Mouse (Mus musculus) lung, embryonic 16.5 days (tissue): Measurements from ENCODE around the gene Cidec. TPM values are rescaled to one million over a fixed set of nuclear protein-coding genes. Genes with fewer than 3 reads are reported as not detected.

ENCODE experiments used
- ATAC-seq: fragments of 200-750 bp; cut with Nextera tagmentation; 2 replicates; pipeline ENCODE4 v1.8.0; 2017; ENCODE audit warnings: low read depth, mild to moderate bottlenecking, moderate library complexity
- H3K27ac ChIP-seq: fragments of 300-500 bp; sonication (generic); 2 replicates; pipeline ENCODE4 v1.5.1; 2014; ENCODE audit warnings: mild to moderate bottlenecking, control low read depth, low read length
- H3K27me3 ChIP-seq: fragments of 300-500 bp; sonication (generic); 2 replicates; pipeline ENCODE4 v1.6.1; 2014; ENCODE audit warnings: low read depth, low read length, mixed read lengths; ENCODE audit not compliant: control insufficient read depth, insufficient read depth
- H3K36me3 ChIP-seq: fragments of 300-500 bp; sonication (generic); 2 replicates; pipeline ENCODE4 v1.6.1; 2014; ENCODE audit warnings: low read length; ENCODE audit not compliant: control insufficient read depth, insufficient read depth
- H3K4me1 ChIP-seq: fragments of 300-500 bp; sonication (generic); replicated peaks from 2 replicates; pipeline ENCODE4 v1.6.1; 2014; ENCODE audit warnings: low read length, mixed read lengths; ENCODE audit not compliant: control insufficient read depth, insufficient read depth
- H3K4me2 ChIP-seq: fragments of 300-500 bp; sonication (generic); 2 replicates; pipeline ENCODE4 v1.6.1; 2014; ENCODE audit warnings: low read depth, low read length, control low read depth
- H3K4me3 ChIP-seq: fragments of 300-500 bp; sonication (generic); 2 replicates; pipeline ENCODE4 v1.5.1; 2014; ENCODE audit warnings: mild to moderate bottlenecking, low read length, control low read depth
- H3K9ac ChIP-seq: fragments of 300-500 bp; sonication (generic); 2 replicates; pipeline ENCODE4 v1.6.1; 2014; ENCODE audit warnings: low read length, control low read depth
- H3K9me3 ChIP-seq: fragments of 300-500 bp; sonication (generic); 2 replicates; pipeline ENCODE4 v1.6.1; 2016; ENCODE audit warnings: low read length; ENCODE audit not compliant: control insufficient read depth
- WGBS: fragments of 180-500 bp; shearing (Covaris S2); extraction: QIAGEN DNeasy Blood & Tissue Kit; methylation state at CpG from one replicate; pipeline ENCODE4 v1.1.7; 2014; 5-methylcytosine and 5-hydroxymethylcytosine counted together
- polyA plus RNA-seq: library from polyadenylated mRNA; unstranded; fragments of >200 nt; fragmentation: Nextera tagmentation; extraction: Ambion mirVana; gene quantifications from 2 replicates; pipeline ENCODE4 v1.2.1, GENCODE M21; 2015

The Cidec gene
- polyA plus RNA-seq, 1 experiment from 2014 or later = 0.49 TPM

DNA sequence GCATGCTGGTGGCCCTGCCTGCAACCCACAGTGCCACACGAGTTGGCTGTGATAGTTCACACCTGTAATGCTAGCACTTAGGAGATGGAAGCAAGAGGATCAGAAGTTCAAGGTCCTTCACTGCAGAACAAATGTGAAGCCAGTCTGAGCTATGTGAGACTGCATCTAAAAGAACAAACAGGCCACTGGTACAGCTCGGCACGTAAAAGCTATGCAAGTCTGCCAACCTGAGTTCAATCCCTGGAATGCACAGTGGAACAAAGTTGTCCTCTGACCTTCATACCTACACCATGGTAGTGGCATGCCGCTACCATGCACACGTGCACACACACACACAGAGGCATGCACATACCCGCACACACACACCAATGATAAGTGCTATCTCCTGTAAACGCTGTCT, 11.4 kb downstream of the Cidec start:
- Histone ChIP-seq H3K4me2 (no peak overlapping the region), H3K27me3 (no peaks in the 10 kb centered on the region), H3K9me3 (no peaks in the 10 kb centered on the region), H3K4me3 (no peak overlapping the region), H3K36me3 (no peaks in the 10 kb centered on the region), H3K4me1 (peaks cover 4% of the 10 kb centered on the region; the same call in 1 of the 2 replicates), H3K27ac (no peak overlapping the region), H3K9ac (no peak overlapping the region)
- 80% methylated on average over 7 of the region's 7 CpGs for WGBS
- no peak for ATAC-seq

DNA sequence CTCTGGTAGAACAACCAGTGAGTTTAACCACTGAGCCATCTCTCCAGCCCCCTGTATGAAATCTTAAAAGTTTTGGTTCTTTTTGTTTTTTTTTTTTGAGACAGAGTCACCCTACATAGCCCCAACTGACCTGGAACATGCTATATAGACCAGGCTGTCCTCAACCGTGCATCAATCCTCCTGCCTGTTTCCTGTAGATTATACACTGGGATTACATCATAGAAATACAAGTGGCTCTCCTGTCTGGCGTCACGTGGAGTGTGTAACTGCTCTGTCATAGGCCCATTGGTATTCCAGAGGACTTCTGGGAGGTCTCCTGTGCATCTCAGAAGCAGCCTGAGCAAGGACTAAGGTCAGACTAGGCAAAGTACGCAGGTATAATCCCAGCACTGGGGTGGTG, 12.6 kb downstream of the Cidec start:
- no peaks in the 10 kb centered on the region for H3K36me3 ChIP-seq
- no peak overlapping the region for H3K9ac ChIP-seq
- 58% methylated on average over 4 of the region's 4 CpGs for WGBS
- no peak overlapping the region for H3K27ac ChIP-seq
- no peak overlapping the region for H3K4me2 ChIP-seq
- H3K4me3 ChIP-seq = no peak overlapping the region
- peaks cover 11% of the 10 kb centered on the region for H3K4me1 ChIP-seq
- no peaks in the 10 kb centered on the region for H3K9me3 ChIP-seq
- no peak for ATAC-seq
- no peaks in the 10 kb centered on the region for H3K27me3 ChIP-seq

DNA sequence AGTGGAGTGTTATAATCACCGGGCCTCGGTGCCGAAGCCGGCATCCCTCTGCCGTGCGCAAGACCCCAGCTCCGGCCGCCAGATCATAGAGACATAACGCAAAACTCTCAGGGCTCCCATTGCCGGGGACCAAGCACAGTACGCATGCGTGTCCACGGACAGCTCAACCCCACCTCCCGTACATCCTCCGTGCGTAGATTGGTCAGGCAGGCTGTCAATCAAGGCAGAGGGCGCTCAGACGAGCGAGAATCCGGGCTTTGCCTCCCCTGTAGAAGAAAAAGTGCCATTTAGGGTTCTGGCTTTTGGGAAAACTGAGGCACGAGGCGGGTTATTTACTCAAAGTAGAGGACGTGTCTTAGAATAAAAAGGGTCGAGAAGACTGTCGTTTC, 16.4 kb downstream of the Cidec start, which contains the start of gene Rpusd3:
Rpusd3 (minus strand) TSS at position 142 of the 389 bp plus-strand sequence.
- peak; percentile 99 for ATAC-seq

DNA sequence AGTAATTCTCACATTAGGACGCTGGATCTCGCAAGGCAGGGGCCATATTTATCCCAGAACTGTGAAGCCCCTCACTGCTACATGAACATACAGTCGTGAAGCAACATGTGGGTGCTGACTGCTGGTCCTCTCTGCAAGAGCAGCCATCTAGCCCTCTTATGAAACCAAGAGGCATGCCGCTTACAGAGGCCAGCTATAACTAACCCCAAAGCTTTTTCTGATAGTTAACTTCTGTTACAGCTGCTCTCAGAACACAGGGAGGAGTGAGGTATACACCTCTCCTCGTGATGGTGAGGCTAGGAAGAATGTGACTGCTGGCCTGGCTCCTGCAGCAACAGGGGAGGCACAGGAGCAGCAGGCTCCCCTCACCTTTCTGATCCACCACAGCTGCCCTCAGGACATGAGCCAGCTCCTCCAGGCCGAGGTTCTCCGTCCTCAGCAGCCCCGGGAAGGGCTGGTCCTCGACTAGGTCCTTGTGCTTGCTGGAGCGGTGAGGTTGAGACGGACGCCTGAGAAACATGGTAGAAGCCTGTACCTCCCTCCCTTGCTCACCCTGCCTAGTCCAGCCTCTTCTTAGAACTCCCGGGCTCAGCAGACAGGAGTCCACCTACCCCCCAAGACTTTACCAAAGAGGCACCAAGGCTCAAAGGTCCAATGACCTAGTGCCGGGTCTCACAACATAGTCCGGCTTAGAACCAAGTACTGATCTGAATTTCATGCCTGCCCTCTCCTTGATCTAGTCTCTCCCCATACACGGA, 16.9 kb downstream of the Cidec start:
- peak overlapping the region; percentile 82 for H3K4me3 ChIP-seq
- H3K36me3 ChIP-seq = peaks cover 6% of the 10 kb centered on the region; the same call in 1 of the 2 replicates
- H3K9me3 ChIP-seq = no peaks in the 10 kb centered on the region
- peak overlapping the region; percentile 97 for H3K4me2 ChIP-seq
- H3K9ac ChIP-seq = peak overlapping the region; percentile 85
- 11% methylated on average over 16 of the region's 16 CpGs for WGBS
- peak; percentile 63 for ATAC-seq
- no peaks in the 10 kb centered on the region for H3K27me3 ChIP-seq
- H3K4me1 ChIP-seq = peaks cover 15% of the 10 kb centered on the region
- peak overlapping the region; percentile 31 for H3K27ac ChIP-seq

More for the DNA sequence above, 16.4 kb downstream of the Cidec start, which contains the start of gene Rpusd3:
- H3K9me3 ChIP-seq = no peaks in the 10 kb centered on the region
- peaks cover 6% of the 10 kb centered on the region; the same call in 1 of the 2 replicates for H3K36me3 ChIP-seq
- H3K27me3 ChIP-seq = no peaks in the 10 kb centered on the region
- H3K4me2 ChIP-seq = peak within 1 kb of the TSS; percentile 97
- peaks cover 15% of the 10 kb centered on the region for H3K4me1 ChIP-seq
- peak within 1 kb of the TSS; percentile 31 for H3K27ac ChIP-seq
- 0% methylated on average over 25 of the region's 25 CpGs for WGBS
- peak within 1 kb of the TSS; percentile 82 for H3K4me3 ChIP-seq
- H3K9ac ChIP-seq = peak within 1 kb of the TSS; percentile 85

DNA sequence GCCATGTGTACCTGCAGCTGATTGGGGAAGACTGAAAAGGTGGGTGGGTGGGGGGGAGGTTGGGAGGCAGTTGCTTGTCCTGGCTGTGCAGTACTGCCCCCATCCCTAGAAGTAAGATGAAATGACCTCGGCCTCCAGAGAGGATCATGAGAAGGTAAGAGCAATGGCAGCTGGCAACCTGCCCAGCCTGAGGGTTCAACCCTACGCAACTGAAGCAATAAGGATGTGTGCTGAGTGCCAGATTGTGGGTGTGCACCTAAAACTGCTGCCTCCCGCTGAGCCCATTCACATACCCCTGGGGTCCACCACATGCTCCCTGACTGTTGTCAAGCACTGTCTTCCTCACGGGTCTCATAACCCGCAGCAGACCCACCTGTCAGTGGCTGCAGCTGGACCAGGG, 19.1 kb downstream of the Cidec start:
- H3K4me2 ChIP-seq = no peak overlapping the region
- peaks cover 15% of the 10 kb centered on the region for H3K4me1 ChIP-seq
- H3K9ac ChIP-seq = no peak overlapping the region
- H3K36me3 ChIP-seq = peaks cover 6% of the 10 kb centered on the region; the same call in 1 of the 2 replicates
- H3K9me3 ChIP-seq = no peaks in the 10 kb centered on the region
- no peak overlapping the region for H3K27ac ChIP-seq
- H3K27me3 ChIP-seq = no peaks in the 10 kb centered on the region
- ATAC-seq = no peak
- H3K4me3 ChIP-seq = no peak overlapping the region
- WGBS = 57% methylated on average over 5 of the region's 5 CpGs

DNA sequence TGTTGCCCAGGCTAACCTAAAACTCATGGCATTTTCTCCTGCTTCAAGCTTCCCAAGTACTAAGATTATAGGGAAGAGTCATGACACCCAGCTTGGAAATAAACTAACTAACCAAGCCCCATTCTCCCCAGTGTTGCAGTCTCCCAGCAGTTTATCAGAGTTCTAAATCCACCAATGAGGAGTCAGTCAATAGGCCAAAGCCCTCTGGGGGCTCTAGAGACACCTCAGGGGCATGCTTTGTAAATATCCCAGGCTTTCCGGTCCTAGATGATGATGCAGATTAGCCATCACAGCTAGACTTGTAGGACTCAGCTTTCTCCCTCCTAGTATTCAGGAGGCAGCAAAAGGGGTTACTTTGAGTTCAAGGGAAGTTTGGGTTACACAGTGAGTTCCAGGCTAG, 25.6 kb downstream of the Cidec start:
- Histone ChIP-seq H3K4me3 (no peak overlapping the region), H3K4me2 (no peak overlapping the region), H3K36me3 (0 out of 2 replicates have a peak, but pooled peaks cover 1% of the 10 kb centered on the region), H3K4me1 (no peaks in the 10 kb centered on the region), H3K9me3 (0 out of 2 replicates have a peak, but pooled peaks cover 2% of the 10 kb centered on the region), H3K9ac (no peak overlapping the region), H3K27ac (no peak overlapping the region), H3K27me3 (no peaks in the 10 kb centered on the region)
- WGBS = 38% methylated on average over 1 of the region's 1 CpGs
- ATAC-seq = no peak

DNA sequence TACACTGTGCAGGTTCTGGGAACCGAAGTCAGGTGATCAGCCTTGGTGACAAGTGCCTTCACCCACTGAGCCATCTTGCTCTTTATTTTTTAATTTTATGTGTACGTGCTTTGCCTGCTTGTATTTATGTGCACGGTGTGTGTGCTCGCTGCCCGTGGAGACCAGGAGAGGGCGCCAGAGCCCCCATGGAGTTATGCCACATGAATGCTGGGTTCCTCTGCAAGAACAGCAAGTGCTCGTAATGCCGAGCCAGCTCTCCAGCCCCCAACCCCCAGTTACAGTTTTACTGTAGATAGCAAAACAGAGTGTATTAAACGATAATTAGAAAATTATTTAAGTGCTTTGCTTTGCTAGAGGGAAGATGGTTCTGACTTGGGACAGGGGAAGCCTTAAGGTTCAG, 28.9 kb downstream of the Cidec start:
- Histone ChIP-seq H3K9me3 (0 out of 2 replicates have a peak, but pooled peaks cover 2% of the 10 kb centered on the region), H3K9ac (no peak overlapping the region), H3K4me1 (no peaks in the 10 kb centered on the region), H3K4me3 (no peak overlapping the region), H3K4me2 (no peak overlapping the region), H3K27ac (no peak overlapping the region), H3K27me3 (no peaks in the 10 kb centered on the region), H3K36me3 (no peaks in the 10 kb centered on the region)
- no peak for ATAC-seq
- WGBS = 73% methylated on average over 9 of the region's 9 CpGs

DNA sequence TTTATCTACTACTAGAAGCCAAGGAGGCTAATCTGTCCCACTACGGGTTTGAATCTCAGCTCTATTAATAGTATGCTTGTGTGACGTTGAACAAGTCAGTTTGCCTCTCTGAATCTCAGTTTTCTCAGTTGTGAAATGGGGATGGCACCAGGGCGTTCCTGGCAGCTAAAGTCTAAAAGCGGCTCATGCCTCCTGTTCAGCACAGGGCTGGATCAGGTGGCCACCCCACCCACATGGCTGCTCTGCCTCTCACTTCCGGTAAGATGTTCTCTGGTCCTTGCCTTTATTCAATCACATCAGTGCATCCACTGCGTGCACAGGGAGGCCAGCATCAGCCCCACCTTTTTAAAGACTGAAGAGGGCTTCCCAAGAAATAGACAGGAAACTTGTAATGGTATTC, 30.1 kb downstream of the Cidec start:
- no peak overlapping the region for H3K9ac ChIP-seq
- no peak overlapping the region for H3K4me2 ChIP-seq
- H3K36me3 ChIP-seq = no peaks in the 10 kb centered on the region
- H3K4me1 ChIP-seq = no peaks in the 10 kb centered on the region
- WGBS = 79% methylated on average over 6 of the region's 6 CpGs
- no peak for ATAC-seq
- H3K4me3 ChIP-seq = no peak overlapping the region
- 0 out of 2 replicates have a peak, but pooled peaks cover 2% of the 10 kb centered on the region for H3K9me3 ChIP-seq
- H3K27me3 ChIP-seq = no peaks in the 10 kb centered on the region
- no peak overlapping the region for H3K27ac ChIP-seq

DNA sequence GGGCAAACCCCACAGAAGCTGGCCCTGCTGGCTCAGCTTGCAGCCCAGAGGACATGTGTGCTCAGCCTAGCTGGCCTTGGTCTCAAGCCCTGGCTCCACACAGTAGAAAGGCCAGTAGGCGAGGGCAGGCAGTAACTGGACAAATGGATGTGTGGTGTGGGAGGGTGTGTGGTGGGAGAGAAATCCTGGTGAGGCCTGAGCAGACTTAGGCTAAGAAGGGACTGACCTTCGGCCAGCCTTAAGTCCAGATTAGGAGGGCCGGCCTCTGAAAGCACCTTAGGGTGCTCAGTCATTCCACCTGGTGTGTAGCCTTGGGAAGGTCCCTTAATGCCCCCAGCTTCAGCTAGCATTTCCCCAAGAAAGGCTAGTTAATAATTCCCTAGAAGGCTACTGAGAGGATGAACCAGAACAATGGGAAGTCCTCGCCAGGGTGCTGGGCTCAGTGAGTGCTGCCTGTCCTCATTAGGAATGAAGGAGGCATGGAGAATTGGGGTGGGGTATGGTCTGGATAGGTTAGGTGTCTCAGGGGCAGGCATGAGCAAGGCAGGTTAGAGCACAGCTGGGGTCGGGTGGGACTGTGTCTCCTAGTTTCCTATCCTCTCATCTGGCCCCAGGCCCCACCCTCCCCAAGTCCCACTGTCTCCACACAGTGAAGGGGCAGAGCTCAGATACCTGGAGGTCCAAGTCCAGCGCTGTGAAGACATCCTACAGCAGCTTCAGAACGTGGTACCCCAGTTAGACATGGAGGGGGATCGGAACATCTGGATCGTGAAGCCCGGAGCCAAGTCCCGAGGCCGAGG, 30.7 kb downstream of the Cidec start:
- Histone ChIP-seq H3K9ac (no peak overlapping the region), H3K9me3 (0 out of 2 replicates have a peak, but pooled peaks cover 2% of the 10 kb centered on the region), H3K4me3 (no peak overlapping the region), H3K36me3 (no peaks in the 10 kb centered on the region), H3K27ac (no peak overlapping the region), H3K4me1 (no peaks in the 10 kb centered on the region), H3K27me3 (no peaks in the 10 kb centered on the region), H3K4me2 (no peak overlapping the region)
- ATAC-seq = no peak
- WGBS = 70% methylated on average over 12 of the region's 12 CpGs
